Comparison of ENCODE assay signal across 15 mouse cellular contexts in genomic region chr1:87625254-87626025, GRCm38 (mm10). TPM values are rescaled to one million over a fixed set of nuclear protein-coding genes. Genes with fewer than 3 reads are reported as not detected.
DNase-seq lines count a peak whose midpoint lies in the region; ATAC-seq and TF ChIP-seq lines count a peak whose summit lies in the region.
"Had no signal": no experiment of that assay in that cellular context is flagged by ENCODE, and none has a peak within 500 bp of the region (broad histone marks: within the 10 kb centered on the region; RNA-seq: fewer than 3 reads in every experiment).

No protein-coding gene starts in this region.

- peak; percentile 90 for DNase-seq in heart, adult 11 months
- DNase-seq in heart, postnatal 25 days (ENCODE audit: low spot score) = no peak
- DNase-seq in G1E (ENCODE audit: low spot score) = no peak
- DNase-seq in induced T-regulatory cell, adult 2 months (ENCODE audit: low read depth) = peak; percentile 56
- DNase-seq in layer of hippocampus, postnatal 25 days (ENCODE audit: extremely low spot score in 1 of 2, low spot score in 1 of 2) = no peak
- no peak for DNase-seq in cerebellum, adult 11 months
- DNase-seq in right cerebral cortex, postnatal 4 days = no peak
- DNase-seq: cerebellum, adult 9-11 months; midbrain, embryonic 14.5 days had no signal

- no peaks in the 10 kb centered on the region for H3K9me3 ChIP-seq in G1E (replicated peaks)
- no peaks in the 10 kb centered on the region for H3K9me3 ChIP-seq in megakaryocyte, embryonic 14.5 days
- H3K9me3 ChIP-seq: hindbrain, embryonic 15.5 days; limb, embryonic 10.5 days had no signal

- no peak for TF ChIP-seq CTCF in G1E (IDR thresholded peaks at IDR 0.05; ENCODE audit: low read depth, low read length)

- intact Hi-C loops in heart, postnatal 25 days (cut with DNase I) = no loop called here

- no peak for ATAC-seq in G1E (ENCODE audit: extremely low read depth, insufficient number of reproducible peaks, low FRiP score, poor library complexity, severe bottlenecking)
- ATAC-seq: forebrain, embryonic 16.5 days had no signal

- peaks cover 97% of the 10 kb centered on the region for H3K4me1 ChIP-seq in G1E (ENCODE audit: insufficient read depth, low read depth, low read length)
- H3K4me1 ChIP-seq in megakaryocyte, embryonic 14.5 days = peaks cover 95% of the 10 kb centered on the region
- H3K4me1 ChIP-seq: hindbrain, embryonic 15.5 days had no signal

- H3K36me3 ChIP-seq in G1E (replicated peaks) = peaks cover 80% of the 10 kb centered on the region
- H3K36me3 ChIP-seq in megakaryocyte, embryonic 14.5 days (replicated peaks; ENCODE audit: low read length) = peaks cover 79% of the 10 kb centered on the region
- H3K36me3 ChIP-seq: hindbrain, embryonic 15.5 days; limb, embryonic 10.5 days had no signal

- peak overlapping the region; percentile 31; the same call in 1 of the 2 replicates for H3K4me3 ChIP-seq in G1E (ENCODE audit: low read depth, low read length)
- H3K4me3 ChIP-seq in megakaryocyte, embryonic 14.5 days (replicated peaks) = peak overlapping the region; percentile 90
- H3K4me3 ChIP-seq: erythroblast, embryonic 14.5 days; hindbrain, embryonic 15.5 days; layer of hippocampus, adult 2 months; limb, embryonic 10.5 days had no signal

- no peaks in the 10 kb centered on the region for H3K27me3 ChIP-seq in G1E (ENCODE audit: insufficient read depth, low read length)
- no peaks in the 10 kb centered on the region for H3K27me3 ChIP-seq in megakaryocyte, embryonic 14.5 days (replicated peaks)
- H3K27me3 ChIP-seq: hindbrain, embryonic 15.5 days had no signal

RNA-seq across cellular contexts. Expression of gene Inpp5d, which starts 5.3 kb away (rescaled TPM):
- total RNA-seq in heart, postnatal 25 days (2021) = 10 to 100 TPM; 10.4 to 12.5 TPM
- total RNA-seq in G1E (2014; fragmentation: Nextera tagmentation) (186 and 188 TPM in 2 replicates), G1E (2017) (214 and 238 TPM in 2 replicates)
- 113 and 122 TPM in 2 replicates for polyA plus RNA-seq in G1E (2012)
- 107 and 189 TPM in 2 replicates for polyA plus RNA-seq in megakaryocyte, embryonic 14.5 days (2012; ENCODE audit: insufficient read depth, low replicate concordance)
- 10 to 100 TPM; 13.4 to 13.8 TPM for total RNA-seq in layer of hippocampus, postnatal 25 days (2021)

RNA-seq across cellular contexts. Expression of gene Ngef, which starts 51.8 kb away (rescaled TPM):
- under 1 TPM; 0.36 to 0.49 TPM for total RNA-seq in heart, postnatal 25 days (2021)
- total RNA-seq in G1E (2014; fragmentation: Nextera tagmentation) = not detected in 2 replicates
- total RNA-seq in G1E (2017) = 0.16 TPM in 1 of 2 replicates, not detected in the other
- not detected in 2 replicates for polyA plus RNA-seq in G1E (2012)
- not detected in 2 replicates for polyA plus RNA-seq in megakaryocyte, embryonic 14.5 days (2012; ENCODE audit: insufficient read depth, low replicate concordance)
- total RNA-seq in layer of hippocampus, postnatal 25 days (2021) = 100 to 1,000 TPM in 1 of 2 experiments, 10 to 100 TPM in 1; 99.8 to 100 TPM
- polyA plus RNA-seq: erythroblast, embryonic 14.5 days had no signal

Comparison
In these comparisons a context has a peak if more than half of its experiments do, and no peak if none do; other contexts are left out.
1. DNase-seq: peak in heart, adult 11 months (single experiment) and induced T-regulatory cell, adult 2 months (single experiment); none in heart, postnatal 25 days (single experiment), G1E (single experiment), layer of hippocampus, postnatal 25 days (0 of 2), cerebellum, adult 11 months (single experiment) and right cerebral cortex, postnatal 4 days (single experiment).
2. RNA of gene Inpp5d, which starts 5.3 kb away (total RNA-seq): 186 to 238 TPM in G1E; 13.4 to 13.8 TPM in layer of hippocampus, postnatal 25 days and 10.4 to 12.5 TPM in heart, postnatal 25 days; every median in the first group is over 10 times any median in the second.
3. RNA of gene Ngef, which starts 51.8 kb away (total RNA-seq): 99.8 to 100 TPM in layer of hippocampus, postnatal 25 days; 0.36 to 0.49 TPM in heart, postnatal 25 days and 0.16 TPM in G1E; every median in the first group is over 10 times any median in the second.